Mouse (Mus musculus) midbrain, postnatal 0 days (tissue): ENCODE measurements around the gene Phf24. TPM values are rescaled to one million over a fixed set of nuclear protein-coding genes. Genes with fewer than 3 reads are reported as not detected.

Experiments
- ATAC-seq: fragments of 200-750 bp; cut with Nextera tagmentation; 2 replicates; pipeline ENCODE4 v1.8.0; 2017; ENCODE audit warnings: moderate number of reproducible peaks, mild to moderate bottlenecking, moderate TSS enrichment, moderate library complexity; ENCODE audit not compliant: low FRiP score
- DNase-seq: peaks from one replicate; pipeline ENCODE4 v3.0.0-alpha.2; 2015; ENCODE audit warnings: low spot score
- H3K27ac ChIP-seq: fragments of 300-500 bp; sonication (generic); 2 replicates; pipeline ENCODE4 v1.5.1; 2014; ENCODE audit warnings: low read depth, mild to moderate bottlenecking, low read length, mixed read lengths
- H3K27me3 ChIP-seq: fragments of 300-500 bp; sonication (generic); 2 replicates; pipeline ENCODE4 v1.6.1; 2014; ENCODE audit warnings: low read length, control low read depth, mixed read lengths; ENCODE audit not compliant: insufficient read depth
- H3K36me3 ChIP-seq: fragments of 300-500 bp; sonication (generic); 2 replicates; pipeline ENCODE4 v1.6.1; 2014; ENCODE audit warnings: low read length, control low read depth, mixed read lengths; ENCODE audit not compliant: insufficient read depth
- H3K4me1 ChIP-seq: fragments of 300-500 bp; sonication (generic); 2 replicates; pipeline ENCODE4 v1.6.1; 2014; ENCODE audit warnings: mild to moderate bottlenecking, control low read depth, antibody characterized with exemption, low read length, mixed read lengths; ENCODE audit not compliant: insufficient read depth
- H3K4me2 ChIP-seq: fragments of 300-500 bp; sonication (generic); 2 replicates; pipeline ENCODE4 v1.6.1; 2014; ENCODE audit warnings: low read depth, mild to moderate bottlenecking, low read length, mixed read lengths; ENCODE audit not compliant: poor library complexity, severe bottlenecking
- H3K4me3 ChIP-seq: fragments of 300-500 bp; sonication (generic); 2 replicates; pipeline ENCODE4 v1.5.1; 2014; ENCODE audit warnings: low read depth, mild to moderate bottlenecking, low read length, moderate library complexity
- H3K9ac ChIP-seq: fragments of 300-500 bp; sonication (generic); replicated peaks from 2 replicates; pipeline ENCODE4 v1.6.1; 2014; ENCODE audit warnings: mild to moderate bottlenecking, low read length, moderate library complexity, mixed read lengths; ENCODE audit not compliant: poor library complexity, severe bottlenecking
- H3K9me3 ChIP-seq: fragments of 300-500 bp; sonication (generic); 2 replicates; pipeline ENCODE4 v1.6.1; 2016; ENCODE audit warnings: low read length, control low read depth
- CTCF ChIP-seq: IDR thresholded peaks from 2 replicates; pipeline ENCODE4 v1.5.1; 2016; ENCODE audit warnings: antibody characterized with exemption, mild to moderate bottlenecking
- WGBS: fragments of 180-500 bp; shearing (Covaris S2); extraction: QIAGEN DNeasy Blood & Tissue Kit; methylation state at CpG from one replicate; pipeline ENCODE4 v1.1.7; 2014; 5-methylcytosine and 5-hydroxymethylcytosine counted together
- polyA plus RNA-seq: library from polyadenylated mRNA; unstranded; fragments of >200 nt; fragmentation: Nextera tagmentation; extraction: Ambion mirVana; gene quantifications from 2 replicates; pipeline ENCODE4 v1.2.1, GENCODE M21; 2015
- total RNA-seq: library from RNA; depleted of rRNA; stranded (reverse); fragments of >200 nt; gene quantifications from 2 replicates; pipeline ENCODE4 v1.2.3, GENCODE M21; 2014

Gene Phf24
- total and polyA plus RNA-seq, 2 experiments from 2014 or later: 45.0 to 148 TPM

GRCm38 (mm10) chr4:42902730-42903129, 13.7 kb upstream of the Phf24 start:
- ATAC-seq (no peak), DNase-seq (no peak)

GRCm38 (mm10) chr4:42903942-42904341, 12.5 kb upstream of the Phf24 start:
- Histone ChIP-seq H3K27me3 (no peaks in the 10 kb centered on the region), H3K4me2 (no peak overlapping the region), H3K9ac (no peak overlapping the region), H3K4me3 (no peak overlapping the region), H3K4me1 (no peaks in the 10 kb centered on the region), H3K36me3 (no peaks in the 10 kb centered on the region), H3K27ac (no peak overlapping the region), H3K9me3 (no peaks in the 10 kb centered on the region)
- DNase-seq (no peak), ATAC-seq (no peak)
- WGBS: 50% methylated on average over 1 of the region's 1 CpGs
- no peak for TF ChIP-seq CTCF

More at GRCm38 (mm10) chr4:42902730-42903129, 13.7 kb upstream of the Phf24 start:
- Histone ChIP-seq H3K9ac (no peak overlapping the region), H3K27me3 (no peaks in the 10 kb centered on the region), H3K9me3 (no peaks in the 10 kb centered on the region), H3K36me3 (no peaks in the 10 kb centered on the region), H3K27ac (no peak overlapping the region), H3K4me1 (no peaks in the 10 kb centered on the region), H3K4me2 (no peak overlapping the region), H3K4me3 (no peak overlapping the region)
- 87% methylated on average over 5 of the region's 5 CpGs for WGBS
- TF ChIP-seq CTCF: no peak

DNA sequence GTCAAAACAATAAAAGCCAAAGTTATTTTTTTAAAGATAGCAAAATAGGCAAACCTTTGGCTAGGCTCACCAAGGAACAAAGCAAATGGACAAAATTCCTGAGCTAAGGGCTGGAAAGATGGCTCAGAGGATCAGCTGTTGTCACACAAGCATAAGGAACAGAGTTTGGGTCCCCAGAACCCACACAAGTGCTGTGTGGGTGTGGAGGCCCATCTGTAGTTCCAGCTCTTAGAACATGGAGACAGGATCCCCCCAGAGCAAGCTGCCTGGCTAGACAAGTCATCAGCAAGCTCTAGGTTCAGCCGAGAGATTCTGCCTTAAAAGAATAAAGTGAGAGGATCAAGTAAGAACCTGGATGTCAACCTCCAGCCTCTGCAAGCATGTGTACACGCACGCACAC, 11.9 kb upstream of the Phf24 start:
- Histone ChIP-seq H3K4me2 (no peak overlapping the region), H3K27ac (no peak overlapping the region), H3K9ac (no peak overlapping the region), H3K4me1 (no peaks in the 10 kb centered on the region), H3K36me3 (no peaks in the 10 kb centered on the region), H3K4me3 (no peak overlapping the region), H3K9me3 (no peaks in the 10 kb centered on the region), H3K27me3 (no peaks in the 10 kb centered on the region)
- no peak for DNase-seq
- no peak for TF ChIP-seq CTCF
- ATAC-seq: no peak
- 64% methylated on average over 3 of the region's 3 CpGs for WGBS

- H3K9me3 ChIP-seq: no peaks in the 10 kb centered on the region
- DNase-seq (no peak), ATAC-seq (no peak)
- no peak overlapping the region for H3K9ac ChIP-seq
- H3K4me3 ChIP-seq: no peak overlapping the region
- no peak overlapping the region; the same call in 1 of the 2 replicates for H3K27ac ChIP-seq
- no peaks in the 10 kb centered on the region for H3K36me3 ChIP-seq
- H3K27me3 ChIP-seq: no peaks in the 10 kb centered on the region
- H3K4me1 ChIP-seq: no peaks in the 10 kb centered on the region
- TF ChIP-seq CTCF: no peak
- no peak overlapping the region for H3K4me2 ChIP-seq
- WGBS: 26% methylated on average over 6 of the region's 6 CpGs
Observed at GRCm38 (mm10) chr4:42904966-42905365, 11.5 kb upstream of the Phf24 start.

- DNase-seq (no peak), ATAC-seq (no peak)
- H3K27me3 ChIP-seq: no peaks in the 10 kb centered on the region
- peaks cover 5% of the 10 kb centered on the region; the same call in 1 of the 2 replicates for H3K4me1 ChIP-seq
- TF ChIP-seq CTCF: no peak
- no peak overlapping the region for H3K4me2 ChIP-seq
- H3K36me3 ChIP-seq: no peaks in the 10 kb centered on the region
- no peak overlapping the region; the same call in 1 of the 2 replicates for H3K4me3 ChIP-seq
- 51% methylated on average over 10 of the region's 10 CpGs for WGBS
- no peak overlapping the region for H3K27ac ChIP-seq
- no peak overlapping the region for H3K9ac ChIP-seq
- H3K9me3 ChIP-seq: no peaks in the 10 kb centered on the region
Observed at GRCm38 (mm10) chr4:42913391-42913790, 3.1 kb upstream of the Phf24 start.

GRCm38 (mm10) chr4:42915311-42915710, 1.1 kb upstream of the Phf24 start:
- 89% methylated on average over 12 of the region's 12 CpGs for WGBS
- ATAC-seq: no peak
- Histone ChIP-seq H3K9ac (no peak overlapping the region), H3K27me3 (no peaks in the 10 kb centered on the region), H3K4me2 (no peak overlapping the region), H3K9me3 (no peaks in the 10 kb centered on the region), H3K27ac (no peak overlapping the region), H3K36me3 (no peaks in the 10 kb centered on the region), H3K4me3 (no peak overlapping the region), H3K4me1 (peaks cover 9% of the 10 kb centered on the region; the same call in 1 of the 2 replicates)
- DNase-seq: no peak
- TF ChIP-seq CTCF: no peak
